ENCODE assay signal across 26 mouse cellular contexts in the genomic region with DNA sequence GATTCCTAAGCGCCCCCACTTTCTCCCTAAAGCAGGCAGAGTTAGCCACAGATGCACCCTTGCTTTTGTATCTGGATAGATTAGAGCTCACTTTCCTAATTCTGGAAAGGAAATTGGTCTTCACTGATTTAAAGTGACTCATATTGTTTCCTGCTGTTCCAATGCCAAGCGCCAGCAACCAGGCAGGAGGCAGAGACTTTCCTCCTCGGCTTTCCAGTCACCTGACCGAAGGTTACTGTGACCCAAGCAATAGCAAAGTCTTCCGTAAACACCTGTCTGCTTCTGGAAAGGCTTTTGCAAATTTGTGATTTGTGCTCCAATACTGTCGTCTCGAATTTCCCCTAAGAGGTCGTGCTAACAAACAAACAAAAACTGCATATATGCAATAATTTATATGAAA. TPM values are rescaled to one million over a fixed set of nuclear protein-coding genes. Genes with fewer than 3 reads are reported as not detected.
"Had no signal": no experiment of that assay in that cellular context is flagged by ENCODE, and none has a peak within 500 bp of the region (broad histone marks: within the 10 kb centered on the region; RNA-seq: fewer than 3 reads in every experiment).

No protein-coding gene starts in this region.

- H3K9me3 ChIP-seq: intestine, embryonic 15.5 days; kidney, embryonic 15.5 days; limb, embryonic 10.5 days; limb, embryonic 13.5 days; liver, embryonic 12.5 days; liver, embryonic 15.5 days; lung, embryonic 15.5 days; megakaryocyte, embryonic 14.5 days; midbrain, embryonic 10.5 days; midbrain, embryonic 13.5 days; neural tube, embryonic 12.5 days; neural tube, embryonic 15.5 days; stomach, embryonic 15.5 days had no signal

- H3K36me3 ChIP-seq: intestine, embryonic 15.5 days; kidney, embryonic 15.5 days; limb, embryonic 10.5 days; limb, embryonic 13.5 days; liver, embryonic 12.5 days; liver, embryonic 15.5 days; lung, embryonic 15.5 days; midbrain, embryonic 10.5 days; midbrain, embryonic 13.5 days; neural tube, embryonic 12.5 days; neural tube, embryonic 15.5 days; stomach, embryonic 15.5 days had no signal

- H3K9ac ChIP-seq: intestine, embryonic 15.5 days; kidney, embryonic 15.5 days; liver, embryonic 12.5 days; liver, embryonic 15.5 days; lung, embryonic 15.5 days; neural tube, embryonic 12.5 days; neural tube, embryonic 15.5 days; stomach, embryonic 15.5 days had no signal

- H3K27ac ChIP-seq: intestine, embryonic 15.5 days; kidney, embryonic 15.5 days; layer of hippocampus, adult 2 months; limb, embryonic 10.5 days; limb, embryonic 13.5 days; liver, embryonic 12.5 days; liver, embryonic 15.5 days; lung, embryonic 15.5 days; midbrain, embryonic 10.5 days; midbrain, embryonic 13.5 days; neural tube, embryonic 12.5 days; neural tube, embryonic 15.5 days; stomach, embryonic 15.5 days had no signal

- DNase-seq: layer of hippocampus, adult 9-11 months; right cerebral cortex, adult 18-20 months; right cerebral cortex, postnatal 14 days; right cerebral cortex, postnatal 4 days; spleen, adult 18-20 months; thymus, postnatal 25 days had no signal

- H3K4me3 ChIP-seq: layer of hippocampus, adult 2 months; liver, embryonic 12.5 days; liver, embryonic 15.5 days; myocyte had no signal

RNA-seq across cellular contexts. Expression of gene Cyp24a1, which starts 1.1 kb away (rescaled TPM):
- total RNA-seq: layer of hippocampus, adult 2 months; layer of hippocampus, postnatal 25 days; left cerebral cortex, adult 18-20 months; left cerebral cortex, postnatal 25 days; monocyte, adult 5-6 weeks had no signal
- polyA plus RNA-seq: intestine, embryonic 15.5 days; large intestine, adult 2 months; limb, embryonic 10.5 days; limb, embryonic 13.5 days; liver, embryonic 12.5 days; liver, embryonic 15.5 days; lung, embryonic 15.5 days; midbrain, embryonic 10.5 days; stomach, embryonic 15.5 days had no signal
